Mouse (Mus musculus): ENCODE data around the gene Olfr1358. TPM values are rescaled to one million over a fixed set of nuclear protein-coding genes. Genes with fewer than 3 reads are reported as not detected.

Gene Olfr1358
- polyA plus RNA-seq (2015; fragmentation: Nextera tagmentation; extraction: Ambion mirVana) = 0.09 TPM in 1 of 2 replicates, not detected in the other

- no peak within 1 kb of the TSS for H3K27ac ChIP-seq (ENCODE audit: low read depth)
- no peak within 1 kb of the TSS for H3K4me3 ChIP-seq (ENCODE audit: low read depth, low read length)
- no peak within 1 kb of the TSS for H3K9ac ChIP-seq (replicated peaks)
- TF ChIP-seq CTCF (IDR thresholded peaks at IDR 0.05; ENCODE audit: low read depth) (no peak), EP300 (IDR thresholded peaks at IDR 0.05; ENCODE audit: low read depth) (no peak)
- no peaks in the 10 kb centered on the region for H3K9me3 ChIP-seq (ENCODE audit: low read length)
- H3K4me2 ChIP-seq (ENCODE audit: low read depth, low read length) = no peak within 1 kb of the TSS
- no peaks in the 10 kb centered on the region for H3K36me3 ChIP-seq (replicated peaks; ENCODE audit: insufficient read depth, low read length)
- no peaks in the 10 kb centered on the region for H3K4me1 ChIP-seq (ENCODE audit: insufficient read depth)
- DNase-seq (no peak), ATAC-seq (no peak)
- no peaks in the 10 kb centered on the region for H3K27me3 ChIP-seq (ENCODE audit: insufficient read depth, low read length)
These were observed at the start of gene Olfr1358 for GRCm38 (mm10) chr10:78517128-78517527. TSS of gene Olfr1358 (plus strand) at chr10:78517428.

DNA sequence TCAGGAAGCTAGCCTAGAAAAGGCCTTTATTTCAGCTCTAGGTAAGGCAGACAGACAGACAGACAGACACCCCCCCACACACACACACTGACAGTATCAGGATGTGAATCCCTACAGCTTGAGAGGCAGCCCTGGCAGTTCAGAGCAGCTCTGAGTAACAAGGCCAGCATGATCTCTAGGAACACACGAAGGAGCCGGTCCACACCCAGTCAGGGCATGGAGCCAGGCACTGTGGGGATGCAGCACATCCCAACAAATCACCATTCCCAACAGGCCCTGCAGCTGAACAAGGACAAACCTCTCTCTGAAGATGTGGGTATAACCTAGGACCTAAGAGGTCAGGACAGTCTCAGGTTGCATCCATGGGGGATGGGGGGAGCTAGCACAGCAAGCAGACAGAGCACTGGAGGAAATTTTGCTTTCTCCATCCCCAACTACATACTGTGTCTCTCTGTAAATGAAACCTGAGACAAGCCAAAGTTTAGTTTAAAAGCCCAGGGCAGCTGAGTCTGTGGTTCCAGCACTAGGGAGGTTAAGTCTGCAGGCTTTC lies 49.4 kb upstream of the Olfr1358 start:
- Histone ChIP-seq H3K4me1 (ENCODE audit: insufficient read depth) (peaks cover 20% of the 10 kb centered on the region), H3K4me3 (ENCODE audit: low read depth, low read length) (no peak overlapping the region), H3K27me3 (ENCODE audit: insufficient read depth, low read length) (no peaks in the 10 kb centered on the region), H3K9ac (replicated peaks) (no peak overlapping the region), H3K4me2 (ENCODE audit: low read depth, low read length) (no peak overlapping the region), H3K9me3 (ENCODE audit: low read length) (no peaks in the 10 kb centered on the region), H3K27ac (ENCODE audit: low read depth) (no peak overlapping the region), H3K36me3 (replicated peaks; ENCODE audit: insufficient read depth, low read length) (no peaks in the 10 kb centered on the region)
- ATAC-seq (no peak), DNase-seq (no peak)
- WGBS (ENCODE audit: insufficient replicate concordance) = 76% methylated on average over 2 of the region's 2 CpGs
- no peak for TF ChIP-seq EP300 (IDR thresholded peaks at IDR 0.05; ENCODE audit: low read depth)
- TF ChIP-seq CTCF (IDR thresholded peaks at IDR 0.05; ENCODE audit: low read depth) = no peak

- Histone ChIP-seq H3K9me3 (ENCODE audit: low read length) (no peaks in the 10 kb centered on the region), H3K4me3 (ENCODE audit: low read depth, low read length) (no peak overlapping the region), H3K27me3 (ENCODE audit: insufficient read depth, low read length) (no peaks in the 10 kb centered on the region), H3K4me2 (ENCODE audit: low read depth, low read length) (no peak overlapping the region), H3K36me3 (replicated peaks; ENCODE audit: insufficient read depth, low read length) (no peaks in the 10 kb centered on the region), H3K27ac (ENCODE audit: low read depth) (no peak overlapping the region), H3K4me1 (ENCODE audit: insufficient read depth) (no peaks in the 10 kb centered on the region), H3K9ac (replicated peaks) (no peak overlapping the region)
- WGBS (ENCODE audit: insufficient replicate concordance) = 37% methylated on average over 15 of the region's 15 CpGs
- no peak for TF ChIP-seq EP300 (IDR thresholded peaks at IDR 0.05; ENCODE audit: low read depth)
- TF ChIP-seq CTCF (IDR thresholded peaks at IDR 0.05; ENCODE audit: low read depth) = no peak
- DNase-seq (no peak), ATAC-seq (peak; percentile 17; the same call in 1 of the 2 replicates)
These were observed 46.5 kb upstream of the Olfr1358 start for GRCm38 (mm10) chr10:78470582-78471313.

DNA sequence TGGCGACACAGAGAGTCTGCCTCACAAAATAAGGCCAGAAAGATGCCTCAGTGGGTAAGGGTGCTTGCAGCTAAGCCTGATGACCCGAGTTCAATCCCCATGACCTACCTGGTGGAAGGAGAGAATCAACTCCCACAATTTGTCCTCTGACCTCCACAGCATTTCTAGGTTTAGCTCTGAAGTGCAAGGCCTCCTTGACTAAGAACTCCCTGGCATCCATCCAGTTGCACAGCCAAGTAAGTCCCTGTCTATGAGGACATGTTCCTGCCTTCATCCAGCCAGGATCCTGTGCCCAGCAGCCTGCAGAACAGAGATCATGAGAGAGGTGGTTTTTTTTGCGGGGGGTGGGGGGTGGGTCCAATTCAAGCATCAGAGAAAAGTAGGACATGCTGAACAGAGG lies 45.2 kb upstream of the Olfr1358 start:
- H3K27me3 ChIP-seq (ENCODE audit: insufficient read depth, low read length) = no peaks in the 10 kb centered on the region
- no peaks in the 10 kb centered on the region for H3K9me3 ChIP-seq (ENCODE audit: low read length)
- 70% methylated on average over 3 of the region's 3 CpGs for WGBS (ENCODE audit: insufficient replicate concordance)
- no peak for ATAC-seq
- no peak overlapping the region for H3K9ac ChIP-seq (replicated peaks)
- no peak overlapping the region for H3K27ac ChIP-seq (ENCODE audit: low read depth)
- DNase-seq = no peak
- no peak overlapping the region for H3K4me3 ChIP-seq (ENCODE audit: low read depth, low read length)
- no peak overlapping the region for H3K4me2 ChIP-seq (ENCODE audit: low read depth, low read length)
- TF ChIP-seq EP300 (IDR thresholded peaks at IDR 0.05; ENCODE audit: low read depth) (no peak), CTCF (IDR thresholded peaks at IDR 0.05; ENCODE audit: low read depth) (no peak)
- H3K4me1 ChIP-seq (ENCODE audit: insufficient read depth) = no peaks in the 10 kb centered on the region
- no peaks in the 10 kb centered on the region for H3K36me3 ChIP-seq (replicated peaks; ENCODE audit: insufficient read depth, low read length)

GRCm38 (mm10) chr10:78473434-78473833 lies 43.8 kb upstream of the Olfr1358 start:
- Histone ChIP-seq H3K27ac (ENCODE audit: low read depth) (no peak overlapping the region), H3K4me3 (ENCODE audit: low read depth, low read length) (no peak overlapping the region), H3K36me3 (replicated peaks; ENCODE audit: insufficient read depth, low read length) (no peaks in the 10 kb centered on the region), H3K9me3 (ENCODE audit: low read length) (no peaks in the 10 kb centered on the region), H3K27me3 (ENCODE audit: insufficient read depth, low read length) (no peaks in the 10 kb centered on the region), H3K9ac (replicated peaks) (no peak overlapping the region), H3K4me2 (ENCODE audit: low read depth, low read length) (no peak overlapping the region), H3K4me1 (ENCODE audit: insufficient read depth) (no peaks in the 10 kb centered on the region)
- no peak for ATAC-seq
- TF ChIP-seq EP300 (IDR thresholded peaks at IDR 0.05; ENCODE audit: low read depth) = no peak
- TF ChIP-seq CTCF (IDR thresholded peaks at IDR 0.05; ENCODE audit: low read depth) = no peak
- 51% methylated on average over 5 of the region's 5 CpGs for WGBS (ENCODE audit: insufficient replicate concordance)
- no peak for DNase-seq

- 67% methylated on average over 8 of the region's 8 CpGs for WGBS (ENCODE audit: insufficient replicate concordance)
- Histone ChIP-seq H3K4me1 (ENCODE audit: insufficient read depth) (no peaks in the 10 kb centered on the region), H3K27me3 (ENCODE audit: insufficient read depth, low read length) (no peaks in the 10 kb centered on the region), H3K27ac (ENCODE audit: low read depth) (no peak overlapping the region), H3K9ac (replicated peaks) (no peak overlapping the region), H3K36me3 (replicated peaks; ENCODE audit: insufficient read depth, low read length) (no peaks in the 10 kb centered on the region), H3K4me2 (ENCODE audit: low read depth, low read length) (no peak overlapping the region), H3K9me3 (ENCODE audit: low read length) (no peaks in the 10 kb centered on the region), H3K4me3 (ENCODE audit: low read depth, low read length) (no peak overlapping the region)
- no peak for DNase-seq
- TF ChIP-seq EP300 (IDR thresholded peaks at IDR 0.05; ENCODE audit: low read depth) = no peak
- no peak for TF ChIP-seq CTCF (IDR thresholded peaks at IDR 0.05; ENCODE audit: low read depth)
- no peak for ATAC-seq
These were observed 42.5 kb upstream of the Olfr1358 start for GRCm38 (mm10) chr10:78474759-78475158.

Data from liver, postnatal 0 days (tissue).